In the genomic region with DNA sequence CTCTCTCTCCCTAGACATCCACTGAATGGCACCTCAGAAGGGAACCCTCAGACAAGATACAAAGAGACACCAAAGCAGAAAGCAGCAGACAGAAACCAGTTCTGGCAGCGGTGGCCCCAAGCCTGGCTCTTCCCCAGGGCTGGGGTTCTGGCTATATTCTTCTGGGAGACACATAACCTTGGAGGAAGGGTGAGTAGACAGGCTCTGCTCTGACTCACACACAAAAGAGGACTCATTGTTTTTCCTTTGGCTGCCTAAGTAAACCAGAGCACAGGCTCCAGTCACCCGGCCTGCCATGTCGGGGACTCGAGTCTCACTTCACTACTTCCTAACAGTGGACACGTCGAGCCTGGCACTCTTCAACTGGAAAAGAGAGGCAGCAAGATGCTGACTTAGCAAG, we compare ENCODE assay signal across 9 mouse cellular contexts. TPM values are rescaled to one million over a fixed set of nuclear protein-coding genes. Genes with fewer than 3 reads are reported as not detected.
DNase-seq lines count a peak whose midpoint lies in the region; ATAC-seq and TF ChIP-seq lines count a peak whose summit lies in the region.
"Had no signal": no experiment of that assay in that cellular context is flagged by ENCODE, and none has a peak within 500 bp of the region (broad histone marks: within the 10 kb centered on the region; RNA-seq: fewer than 3 reads in every experiment).

No protein-coding gene starts in this region.

- DNase-seq in intestine, embryonic 14.5 days (ENCODE audit: low spot score), result no peak
- DNase-seq in 3T3-L1 (ENCODE audit: low read depth, low spot score), result peak; percentile 85
- peak; percentile 41 for DNase-seq in brain, adult 2 months (ENCODE audit: low read depth, low spot score)
- no peak for DNase-seq in spleen, postnatal 4 days (ENCODE audit: low spot score in 2 of 2)
- no peak for DNase-seq in left cerebral cortex, postnatal 36 days (ENCODE audit: low spot score in 2 of 2)
- no peak for DNase-seq in liver, embryonic 11.5 days (ENCODE audit: low spot score)
- DNase-seq: cerebellum, postnatal 14 days had no signal

- H3K27me3 ChIP-seq in intestine, embryonic 14.5 days (replicated peaks; ENCODE audit: control insufficient read depth, insufficient read depth, low read length), result no peaks in the 10 kb centered on the region
- no peaks in the 10 kb centered on the region for H3K27me3 ChIP-seq in intestine, postnatal 0 days (replicated peaks; ENCODE audit: control insufficient read depth, insufficient read depth, low read length)
- H3K27me3 ChIP-seq in heart, embryonic 15.5 days, result no peaks in the 10 kb centered on the region
- H3K27me3 ChIP-seq in liver, embryonic 11.5 days (replicated peaks; ENCODE audit: control insufficient read depth, insufficient read depth, low read length), result 0 out of 2 replicates have a peak, but pooled peaks cover 2% of the 10 kb centered on the region

- peak overlapping the region; percentile 41; the same call in 1 of the 2 replicates for H3K27ac ChIP-seq in intestine, embryonic 14.5 days (ENCODE audit: low read depth)
- no peak overlapping the region for H3K27ac ChIP-seq in intestine, postnatal 0 days (ENCODE audit: low read depth, low read length)
- H3K27ac ChIP-seq in heart, embryonic 15.5 days, result peak overlapping the region; percentile 67
- no peak overlapping the region for H3K27ac ChIP-seq in liver, embryonic 11.5 days (ENCODE audit: low read depth, low read length)

- no peak overlapping the region for H3K4me2 ChIP-seq in intestine, embryonic 14.5 days (ENCODE audit: low read length)
- no peak overlapping the region for H3K4me2 ChIP-seq in intestine, postnatal 0 days (replicated peaks; ENCODE audit: low read depth)
- H3K4me2 ChIP-seq in heart, embryonic 15.5 days, result no peak overlapping the region
- H3K4me2 ChIP-seq in liver, embryonic 11.5 days, result no peak overlapping the region

- H3K9ac ChIP-seq in intestine, embryonic 14.5 days (ENCODE audit: low read length), result no peak overlapping the region
- no peak overlapping the region for H3K9ac ChIP-seq in intestine, postnatal 0 days (ENCODE audit: low read depth, low read length)
- no peak overlapping the region for H3K9ac ChIP-seq in heart, embryonic 15.5 days
- no peak overlapping the region for H3K9ac ChIP-seq in liver, embryonic 11.5 days (ENCODE audit: low read depth, low read length)

- intact Hi-C loops in left cerebral cortex, postnatal 36 days (cut with DNase I), result no loop called here

- no peak for ATAC-seq in intestine, embryonic 14.5 days (replicated peaks; ENCODE audit: low FRiP score, low TSS enrichment, low read depth)
- no peak for ATAC-seq in intestine, postnatal 0 days
- peak; percentile 54; the same call in 1 of the 2 replicates for ATAC-seq in heart, embryonic 15.5 days (replicated peaks; ENCODE audit: insufficient number of reproducible peaks, insufficient read depth, low FRiP score, low read depth)
- no peak for ATAC-seq in liver, embryonic 11.5 days (replicated peaks; ENCODE audit: low FRiP score)

- H3K36me3 ChIP-seq in intestine, embryonic 14.5 days (ENCODE audit: control insufficient read depth, insufficient read depth, low read length), result no peaks in the 10 kb centered on the region
- H3K36me3 ChIP-seq in intestine, postnatal 0 days (ENCODE audit: control insufficient read depth, insufficient read depth), result no peaks in the 10 kb centered on the region
- no peaks in the 10 kb centered on the region for H3K36me3 ChIP-seq in heart, embryonic 15.5 days
- no peaks in the 10 kb centered on the region for H3K36me3 ChIP-seq in liver, embryonic 11.5 days (ENCODE audit: control insufficient read depth, insufficient read depth, low read length)

- no peak overlapping the region for H3K4me3 ChIP-seq in intestine, embryonic 14.5 days (ENCODE audit: low read depth, low read length)
- no peak overlapping the region for H3K4me3 ChIP-seq in intestine, postnatal 0 days (ENCODE audit: low read depth, low read length)
- no peak overlapping the region for H3K4me3 ChIP-seq in heart, embryonic 15.5 days
- H3K4me3 ChIP-seq in liver, embryonic 11.5 days (ENCODE audit: low read depth, low read length), result no peak overlapping the region

- H3K9me3 ChIP-seq in intestine, embryonic 14.5 days (ENCODE audit: control insufficient read depth, low read length), result no peaks in the 10 kb centered on the region
- H3K9me3 ChIP-seq in intestine, postnatal 0 days (ENCODE audit: control insufficient read depth), result no peaks in the 10 kb centered on the region
- H3K9me3 ChIP-seq in heart, embryonic 15.5 days (replicated peaks), result no peaks in the 10 kb centered on the region
- no peaks in the 10 kb centered on the region for H3K9me3 ChIP-seq in liver, embryonic 11.5 days (ENCODE audit: control insufficient read depth, low read length)

- no peak for TF ChIP-seq CTCF in intestine, postnatal 0 days (IDR thresholded peaks at IDR 0.05; ENCODE audit: low read depth)

- peaks cover 3% of the 10 kb centered on the region; the same call in 1 of the 2 replicates for H3K4me1 ChIP-seq in intestine, embryonic 14.5 days (replicated peaks; ENCODE audit: control insufficient read depth, insufficient read depth, low read length)
- H3K4me1 ChIP-seq in intestine, postnatal 0 days (replicated peaks; ENCODE audit: control insufficient read depth, insufficient read depth, low read length), result no peaks in the 10 kb centered on the region
- H3K4me1 ChIP-seq in heart, embryonic 15.5 days (replicated peaks), result peaks cover 18% of the 10 kb centered on the region
- no peaks in the 10 kb centered on the region for H3K4me1 ChIP-seq in liver, embryonic 11.5 days (replicated peaks; ENCODE audit: control insufficient read depth, insufficient read depth, low read length)

- 27% methylated on average over 6 of the region's 6 CpGs for WGBS in intestine, embryonic 14.5 days
- WGBS in intestine, postnatal 0 days, result 51% methylated on average over 6 of the region's 6 CpGs
- 27% methylated on average over 6 of the region's 6 CpGs for WGBS in heart, embryonic 15.5 days
- 53% methylated on average over 6 of the region's 6 CpGs for WGBS in liver, embryonic 11.5 days

RNA-seq across cellular contexts. Expression of a gene that starts 55.8 kb away (rescaled TPM):
- polyA plus RNA-seq in intestine, embryonic 14.5 days (2014; fragmentation: Nextera tagmentation; extraction: Ambion mirVana), result 7.9 TPM in 2 replicates
- 5.3 and 5.4 TPM in 2 replicates for polyA plus RNA-seq in intestine, postnatal 0 days (2015; fragmentation: Nextera tagmentation; extraction: Ambion mirVana)
- polyA plus RNA-seq in heart, embryonic 15.5 days (2015; fragmentation: Nextera tagmentation; extraction: Ambion mirVana), result 8.5 and 9.6 TPM in 2 replicates
- total RNA-seq in left cerebral cortex, postnatal 36 days (2021), result 10 to 100 TPM; 34.9 to 39.3 TPM
- polyA plus RNA-seq in liver, embryonic 11.5 days (2014; fragmentation: Nextera tagmentation; extraction: Ambion mirVana), result 8.4 and 9.5 TPM in 2 replicates

Comparison
In these comparisons a context has a peak if more than half of its experiments do, and no peak if none do; other contexts are left out.
1. H3K27ac ChIP-seq: peak in intestine, embryonic 14.5 days (single experiment) and heart, embryonic 15.5 days (single experiment); none in intestine, postnatal 0 days (single experiment) and liver, embryonic 11.5 days (single experiment).
2. DNase-seq: peak in 3T3-L1 (single experiment) and brain, adult 2 months (single experiment); none in intestine, embryonic 14.5 days (single experiment), spleen, postnatal 4 days (0 of 2), left cerebral cortex, postnatal 36 days (0 of 2) and liver, embryonic 11.5 days (single experiment).